Mouse (Mus musculus) MEL (cell line): ENCODE data around the gene Dcaf17. TPM values are rescaled to one million over a fixed set of nuclear protein-coding genes. Genes with fewer than 3 reads are reported as not detected.

Source experiments
- DNase-seq: peaks from one replicate; pipeline ENCODE4 v3.0.0; 2011; ENCODE audit warnings: low read depth, low spot score
- H3K27ac ChIP-seq: 2 replicates; pipeline ENCODE4 v1.5.1; 2012; ENCODE audit warnings: low read depth, mild to moderate bottlenecking, control low read depth, low read length, moderate library complexity; ENCODE audit not compliant: control insufficient read depth
- H3K27me3 ChIP-seq, 2 experiments: fragments of 150-350 bp in 1 of 2; sonication (generic) in 1 of 2; 2 replicates each; pipeline ENCODE4 v1.6.1; 2012; ENCODE audit warnings: low read length in 2 of 2, mild to moderate bottlenecking in 2 of 2, improper control_type of control experiment in 1 of 2, moderate library complexity in 1 of 2; ENCODE audit not compliant: insufficient read depth in 2 of 2, control insufficient read depth in 1 of 2
- H3K36me3 ChIP-seq, 2 experiments: 2 replicates each; pipeline ENCODE4 v1.6.1; 2012 to 2014; ENCODE audit warnings: low read length in 2 of 2, improper control_type of control experiment in 1 of 2, inconsistent platforms in 1 of 2, mild to moderate bottlenecking in 1 of 2; ENCODE audit not compliant: insufficient read depth in 2 of 2, control insufficient read depth in 1 of 2
- H3K4me1 ChIP-seq, 2 experiments: fragments of 150-350 bp in 1 of 2; sonication (generic) in 1 of 2; 2 replicates each; pipeline ENCODE4 v1.6.1; 2012; ENCODE audit warnings: low read length in 2 of 2, improper control_type of control experiment in 1 of 2, mild to moderate bottlenecking in 1 of 2; ENCODE audit not compliant: insufficient read depth in 2 of 2, control insufficient read depth in 1 of 2
- H3K4me3 ChIP-seq, 2 experiments: fragments of 150-350 bp in 1 of 2; sonication (generic) in 1 of 2; 2 replicates each; pipeline ENCODE4 v1.5.1; 2012; ENCODE audit warnings: low read depth in 2 of 2, low read length in 2 of 2, mild to moderate bottlenecking in 2 of 2, moderate library complexity in 2 of 2, control low read depth in 1 of 2, improper control_type of control experiment in 1 of 2; ENCODE audit not compliant: control insufficient read depth in 1 of 2, insufficient read depth in 1 of 2
- H3K79me2 ChIP-seq: 2 replicates; pipeline ENCODE4 v1.6.1; 2012; ENCODE audit warnings: mild to moderate bottlenecking, low read length, moderate library complexity; ENCODE audit not compliant: control insufficient read depth, poor library complexity, insufficient read depth
- H3K9ac ChIP-seq: 2 replicates; pipeline ENCODE4 v1.6.1; 2012; ENCODE audit warnings: low read depth, mild to moderate bottlenecking, control low read depth, low read length, moderate library complexity; ENCODE audit not compliant: control insufficient read depth, poor library complexity, severe bottlenecking
- H3K9me3 ChIP-seq: fragments of 150-350 bp; sonication (generic); replicated peaks from 2 replicates; pipeline ENCODE4 v1.6.1; 2012; ENCODE audit warnings: mild to moderate bottlenecking, low read length, improper control_type of control experiment, moderate library complexity; ENCODE audit not compliant: insufficient read depth
- BHLHE40 ChIP-seq: IDR thresholded peaks from 2 replicates; pipeline ENCODE4 v1.6.1; 2012; ENCODE audit warnings: low read depth, mild to moderate bottlenecking, inconsistent platforms, low read length, improper control_type of control experiment, borderline replicate concordance
- E2F4 ChIP-seq: IDR thresholded peaks from 2 replicates; pipeline ENCODE4 v1.6.1; 2011; ENCODE audit warnings: low read depth, low read length, improper control_type of control experiment, borderline replicate concordance
- EP300 ChIP-seq, 2 experiments: IDR thresholded peaks; 2 replicates each; pipeline ENCODE4 v1.6.1; 2011; ENCODE audit warnings: improper control_type of control experiment in 2 of 2, low read length in 2 of 2, low read depth in 1 of 2, mild to moderate bottlenecking in 1 of 2
- JUND ChIP-seq: IDR thresholded peaks from 2 replicates; pipeline ENCODE4 v1.6.1; 2011; ENCODE audit warnings: low read depth, mild to moderate bottlenecking, improper control_type of control experiment, low read length
- MAFK ChIP-seq: IDR thresholded peaks from 2 replicates; pipeline ENCODE4 v1.6.1; 2011; ENCODE audit warnings: low read depth, mild to moderate bottlenecking, low read length, improper control_type of control experiment, borderline replicate concordance
- MAX ChIP-seq: IDR thresholded peaks from 2 replicates; pipeline ENCODE4 v1.6.1; 2011; ENCODE audit warnings: low read length, improper control_type of control experiment
- MXI1 ChIP-seq: IDR thresholded peaks from 2 replicates; pipeline ENCODE4 v1.6.1; 2011; ENCODE audit warnings: mild to moderate bottlenecking, low read depth, low read length, improper control_type of control experiment
- MYB ChIP-seq: IDR thresholded peaks from 2 replicates; pipeline ENCODE4 v1.6.1; 2011; ENCODE audit warnings: mild to moderate bottlenecking, low read depth, low read length, improper control_type of control experiment
- MYC ChIP-seq: IDR thresholded peaks from 2 replicates; pipeline ENCODE4 v1.6.1; 2011; ENCODE audit warnings: low read depth, mild to moderate bottlenecking, low read length, improper control_type of control experiment, moderate library complexity
- NRF1 ChIP-seq: IDR thresholded peaks from 2 replicates; pipeline ENCODE4 v1.6.1; 2014; ENCODE audit warnings: low read depth, mild to moderate bottlenecking, inconsistent platforms, low read length, improper control_type of control experiment, moderate library complexity; ENCODE audit not compliant: poor library complexity, insufficient read depth, severe bottlenecking
- RAD21 ChIP-seq: IDR thresholded peaks from 2 replicates; pipeline ENCODE4 v1.6.1; 2011; ENCODE audit warnings: mild to moderate bottlenecking, low read depth, low read length, improper control_type of control experiment
- TAL1 ChIP-seq: IDR thresholded peaks from 2 replicates; pipeline ENCODE4 v1.6.1; 2012; ENCODE audit warnings: mild to moderate bottlenecking, inconsistent platforms, low read length, moderate library complexity, mixed read lengths
- TBP ChIP-seq: IDR thresholded peaks from 2 replicates; pipeline ENCODE4 v1.8.0; 2011; ENCODE audit warnings: low read depth, low read length, improper control_type of control experiment
- USF1 ChIP-seq: IDR thresholded peaks from 2 replicates; pipeline ENCODE4 v1.6.1; 2014; ENCODE audit warnings: low read depth, mild to moderate bottlenecking, inconsistent platforms, low read length, improper control_type of control experiment, moderate library complexity
- ZC3H11A ChIP-seq: IDR thresholded peaks from 2 replicates; pipeline ENCODE4 v1.6.1; 2012; ENCODE audit warnings: low read depth, mild to moderate bottlenecking, inconsistent platforms, low read length, improper control_type of control experiment
- ZMIZ1 ChIP-seq: IDR thresholded peaks from 2 replicates; pipeline ENCODE4 v1.6.1; 2012; ENCODE audit warnings: low read depth, mild to moderate bottlenecking, inconsistent platforms, low read length, improper control_type of control experiment, moderate library complexity
- ZNF384 ChIP-seq: IDR thresholded peaks from 2 replicates; pipeline ENCODE4 v1.6.1; 2012; ENCODE audit warnings: low read depth, mild to moderate bottlenecking, inconsistent platforms, low read length, improper control_type of control experiment
- polyA plus RNA-seq, 2 experiments: library from polyadenylated mRNA; stranded (reverse) in 1 of 2; unstranded in 1 of 2; fragments of >175 nt in 1 of 2; fragments of >200 nt in 1 of 2; gene quantifications; 2 replicates each; pipeline versions ENCODE4 v1.2.1 to v1.2.4; 2012; ENCODE audit warnings: low replicate concordance in 2 of 2, low read depth in 1 of 2; ENCODE audit not compliant: insufficient read length in 2 of 2, insufficient read depth in 1 of 2, missing spikeins in 1 of 2
- total RNA-seq: library from RNA; depleted of rRNA; stranded (reverse); fragments of 300-350 nt; gene quantifications from 2 replicates; pipeline ENCODE4 v1.2.3, GENCODE M21; 2012; rRNA removed

Dcaf17 gene
- total and polyA plus RNA-seq, 3 experiments: 15.1 to 16.3 TPM; not detected in 1

GRCm38 (mm10) chr2:71147816-71148215 is 92.7 kb downstream of the Dcaf17 start:
- no peaks in the 10 kb centered on the region for H3K9me3 ChIP-seq
- H3K27me3 ChIP-seq: no peaks in the 10 kb centered on the region
- no peak for DNase-seq
- H3K36me3 ChIP-seq: peaks cover 0 to 6% of the 10 kb centered on the region in 2 experiments; a peak in 1 of 4 replicates
- H3K9ac ChIP-seq: no peak overlapping the region
- H3K79me2 ChIP-seq: no peaks in the 10 kb centered on the region
- H3K4me1 ChIP-seq: peaks cover 2 to 14% of the 10 kb centered on the region in 2 experiments; a peak in 3 of 4 replicates
- no peak overlapping the region for H3K4me3 ChIP-seq
- no peak overlapping the region for H3K27ac ChIP-seq
- TF ChIP-seq MAX (no peak), RAD21 (no peak), USF1 (no peak), TAL1 (no peak), BHLHE40 (no peak), ZNF384 (no peak), MXI1 (no peak), EP300 (IDR thresholded peaks at IDR 0.05; ENCODE audit: low read depth in 1 of 2, low read length in 2 of 2) (no peak), TBP (no peak), MAFK (no peak), NRF1 (no peak), JUND (no peak), E2F4 (no peak), ZC3H11A (no peak), ZMIZ1 (no peak), MYB (no peak), MYC (no peak)

Other genes starting within 250 kb of the Dcaf17 start
- gene Tlk1, start 229.6 kb upstream of the Dcaf17 start, total RNA-seq: 20.5 and 23.6 TPM in 2 replicates
- 10 to 100 TPM; 56.6 to 57.0 TPM for gene Tlk1, start 229.6 kb upstream of the Dcaf17 start, polyA plus RNA-seq
- gene Mettl8, start 255 bp downstream of the Dcaf17 start, total RNA-seq: 19.3 and 21.7 TPM in 2 replicates
- 10 to 100 TPM in 1 of 2 experiments, not detected in 1; 20.0 TPM for gene Mettl8, start 255 bp downstream of the Dcaf17 start, polyA plus RNA-seq
- 0.08 and 0.10 TPM in 2 replicates for gene Cybrd1, start 62.6 kb downstream of the Dcaf17 start, total RNA-seq
- gene Cybrd1, start 62.6 kb downstream of the Dcaf17 start, polyA plus RNA-seq: under 1 TPM in 1 of 2 experiments, not detected in 1; 0.21 TPM
- 21.8 and 23.3 TPM in 2 replicates for gene Dync1i2, start 156.4 kb downstream of the Dcaf17 start, total RNA-seq
- 100 to 1,000 TPM in 1 of 2 experiments, 10 to 100 TPM in 1; 59.1 to 156 TPM for gene Dync1i2, start 156.4 kb downstream of the Dcaf17 start, polyA plus RNA-seq